Mouse (Mus musculus) embryonic facial prominence, embryonic 14.5 days (tissue): ENCODE data around the gene Trim15. TPM values are rescaled to one million over a fixed set of nuclear protein-coding genes. Genes with fewer than 3 reads are reported as not detected.

Experiments
- ATAC-seq: fragments of 200-750 bp; cut with Nextera tagmentation; 2 replicates; pipeline ENCODE4 v1.8.0; 2017; ENCODE audit warnings: low read depth, moderate number of reproducible peaks, moderate TSS enrichment
- DNase-seq: peaks from one replicate; pipeline ENCODE4 v3.0.0-alpha.2; 2015; ENCODE audit warnings: low spot score
- H3K27ac ChIP-seq: fragments of 300-500 bp; sonication (generic); replicated peaks from 2 replicates; pipeline ENCODE4 v1.5.1; 2014; ENCODE audit warnings: low read depth, mild to moderate bottlenecking, low read length, moderate library complexity
- H3K27me3 ChIP-seq: fragments of 300-500 bp; sonication (generic); replicated peaks from 2 replicates; pipeline ENCODE4 v1.6.1; 2014; ENCODE audit warnings: low read length; ENCODE audit not compliant: control insufficient read depth, insufficient read depth
- H3K36me3 ChIP-seq: fragments of 300-500 bp; sonication (generic); 2 replicates; pipeline ENCODE4 v1.6.1; 2014; ENCODE audit warnings: low read length, mixed read lengths; ENCODE audit not compliant: control insufficient read depth, insufficient read depth
- H3K4me1 ChIP-seq: fragments of 300-500 bp; sonication (generic); 2 replicates; pipeline ENCODE4 v1.6.1; 2014; ENCODE audit warnings: antibody characterized with exemption, low read length; ENCODE audit not compliant: control insufficient read depth, insufficient read depth
- H3K4me2 ChIP-seq: fragments of 300-500 bp; sonication (generic); 2 replicates; pipeline ENCODE4 v1.6.1; 2014; ENCODE audit warnings: low read depth, mild to moderate bottlenecking, low read length, moderate library complexity, mixed read lengths
- H3K4me3 ChIP-seq: fragments of 300-500 bp; sonication (generic); 2 replicates; pipeline ENCODE4 v1.5.1; 2014; ENCODE audit warnings: low read depth, mild to moderate bottlenecking, low read length
- H3K9ac ChIP-seq: fragments of 300-500 bp; sonication (generic); 2 replicates; pipeline ENCODE4 v1.6.1; 2014; ENCODE audit warnings: low read depth, mild to moderate bottlenecking, low read length, moderate library complexity, mixed read lengths
- H3K9me3 ChIP-seq: fragments of 300-500 bp; sonication (generic); 2 replicates; pipeline ENCODE4 v1.6.1; 2016; ENCODE audit warnings: low read length; ENCODE audit not compliant: control insufficient read depth
- WGBS: fragments of 180-500 bp; shearing (Covaris S2); extraction: QIAGEN DNeasy Blood & Tissue Kit; methylation state at CpG from one replicate; pipeline ENCODE4 v1.1.7; 2014; 5-methylcytosine and 5-hydroxymethylcytosine counted together
- polyA plus RNA-seq: library from polyadenylated mRNA; unstranded; fragments of >200 nt; fragmentation: Nextera tagmentation; extraction: Ambion mirVana; gene quantifications from 2 replicates; pipeline ENCODE4 v1.2.1, GENCODE M21; 2014

Trim15 gene
- polyA plus RNA-seq, 1 experiment from 2014 or later, result 0.15 TPM

GRCm38 (mm10) chr17:36885132-36885790 lies 18.3 kb upstream of the Trim15 start:
- no peak overlapping the region for H3K27ac ChIP-seq
- H3K4me2 ChIP-seq, result no peak overlapping the region
- ATAC-seq (no peak), DNase-seq (no peak)
- 92% methylated on average over 12 of the region's 12 CpGs for WGBS
- H3K9ac ChIP-seq, result no peak overlapping the region
- H3K4me1 ChIP-seq, result no peaks in the 10 kb centered on the region
- no peaks in the 10 kb centered on the region for H3K9me3 ChIP-seq
- H3K36me3 ChIP-seq, result no peaks in the 10 kb centered on the region
- H3K4me3 ChIP-seq, result no peak overlapping the region
- no peaks in the 10 kb centered on the region for H3K27me3 ChIP-seq

DNA sequence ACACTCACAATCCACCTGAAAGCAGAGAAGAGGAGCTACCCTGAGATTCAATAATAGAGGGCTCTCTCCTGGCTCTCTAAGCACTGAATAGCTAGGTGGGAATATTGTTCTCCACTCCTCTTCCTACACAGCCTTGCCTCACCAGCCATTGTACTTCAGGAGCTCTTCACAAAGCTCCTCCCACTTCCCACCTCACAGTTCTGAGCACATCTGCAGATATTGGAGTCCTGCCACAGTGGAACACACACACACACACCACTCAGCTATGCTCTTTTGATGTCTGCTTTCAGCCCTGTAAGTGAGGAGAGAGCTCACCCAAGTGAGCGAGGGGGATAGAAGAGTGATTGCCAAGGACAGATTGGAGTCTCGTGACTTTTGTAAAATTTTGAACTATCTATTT lies 16.3 kb upstream of the Trim15 start:
- Histone ChIP-seq H3K36me3 (no peaks in the 10 kb centered on the region), H3K27me3 (no peaks in the 10 kb centered on the region), H3K9me3 (no peaks in the 10 kb centered on the region), H3K4me3 (no peak overlapping the region), H3K4me2 (no peak overlapping the region), H3K27ac (no peak overlapping the region), H3K4me1 (no peaks in the 10 kb centered on the region), H3K9ac (no peak overlapping the region)
- ATAC-seq (0 out of 2 replicates have a peak, but pooled peaks have one; percentile 30), DNase-seq (peak; percentile 16)
- WGBS, result 63% methylated on average over 2 of the region's 2 CpGs

DNA sequence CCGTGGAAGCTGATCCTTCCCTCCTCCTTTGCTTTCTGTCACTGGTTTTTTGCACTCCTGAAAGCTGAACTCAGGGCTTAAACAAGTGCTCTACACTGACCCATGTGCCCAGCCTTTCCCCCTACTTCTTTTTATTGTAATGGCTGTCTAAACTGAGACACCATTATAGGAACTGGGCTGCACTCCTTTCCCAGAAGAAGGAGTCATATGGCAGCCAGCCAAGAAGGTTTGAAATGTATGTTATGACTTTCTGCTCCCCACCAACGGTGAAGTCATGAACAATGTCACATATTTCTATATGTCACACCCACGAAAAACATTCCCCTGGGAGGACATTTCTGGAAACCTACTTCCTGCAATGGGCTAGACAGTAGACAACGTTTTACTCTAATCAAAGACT lies 7.6 kb upstream of the Trim15 start:
- Histone ChIP-seq H3K4me3 (no peak overlapping the region), H3K4me1 (no peaks in the 10 kb centered on the region), H3K27me3 (no peaks in the 10 kb centered on the region), H3K9me3 (no peaks in the 10 kb centered on the region), H3K36me3 (no peaks in the 10 kb centered on the region), H3K4me2 (no peak overlapping the region), H3K27ac (no peak overlapping the region), H3K9ac (no peak overlapping the region)
- ATAC-seq, result no peak
- WGBS, result 46% methylated on average over 4 of the region's 4 CpGs
- peak; percentile 19 for DNase-seq

DNA sequence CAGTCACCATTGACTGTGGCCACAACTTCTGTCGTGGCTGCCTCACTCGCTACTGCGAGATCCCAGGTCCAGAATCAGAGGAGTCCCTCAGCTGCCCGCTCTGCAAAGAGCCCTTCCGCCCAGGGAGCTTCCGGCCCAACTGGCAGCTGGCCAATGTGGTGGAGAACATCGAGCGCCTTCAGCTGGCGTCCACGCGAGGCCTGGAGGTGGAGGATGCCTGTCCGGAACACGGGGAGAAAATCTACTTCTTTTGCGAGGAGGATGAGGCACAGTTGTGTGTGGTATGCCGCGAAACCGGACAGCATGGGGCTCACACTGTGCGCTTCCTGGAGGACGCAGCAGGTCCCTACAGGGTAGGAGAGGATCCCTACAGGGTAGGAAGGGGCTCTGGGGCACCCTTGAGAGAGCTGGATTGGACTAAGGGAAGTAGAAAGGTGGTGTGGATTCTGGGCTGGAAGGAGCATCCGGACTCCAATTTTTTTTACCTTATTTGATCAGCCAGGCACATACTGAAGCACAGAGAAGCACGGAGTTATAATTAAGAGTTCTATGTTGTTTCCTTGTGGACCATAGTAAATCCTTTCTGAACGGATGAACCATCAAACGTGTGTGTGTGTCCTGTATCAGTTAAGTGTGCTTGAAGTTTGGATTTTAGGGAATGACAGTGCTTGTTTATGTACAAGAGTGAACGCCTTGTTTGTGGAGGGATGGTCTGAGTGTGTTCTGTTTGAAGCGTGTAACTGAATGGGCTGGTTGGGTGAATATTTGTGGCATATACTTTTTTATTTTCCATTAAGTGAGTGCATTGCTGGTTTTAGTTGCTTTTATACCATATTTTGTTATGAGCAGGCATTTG lies 3.2 kb upstream of the Trim15 start:
- no peak overlapping the region for H3K27ac ChIP-seq
- H3K9ac ChIP-seq, result no peak overlapping the region
- H3K4me2 ChIP-seq, result no peak overlapping the region
- no peak for ATAC-seq
- H3K4me3 ChIP-seq, result no peak overlapping the region
- 72% methylated on average over 25 of the region's 25 CpGs for WGBS
- peaks cover 19% of the 10 kb centered on the region for H3K27me3 ChIP-seq
- no peaks in the 10 kb centered on the region for H3K9me3 ChIP-seq
- H3K4me1 ChIP-seq, result no peaks in the 10 kb centered on the region
- no peak for DNase-seq
- no peaks in the 10 kb centered on the region for H3K36me3 ChIP-seq

DNA sequence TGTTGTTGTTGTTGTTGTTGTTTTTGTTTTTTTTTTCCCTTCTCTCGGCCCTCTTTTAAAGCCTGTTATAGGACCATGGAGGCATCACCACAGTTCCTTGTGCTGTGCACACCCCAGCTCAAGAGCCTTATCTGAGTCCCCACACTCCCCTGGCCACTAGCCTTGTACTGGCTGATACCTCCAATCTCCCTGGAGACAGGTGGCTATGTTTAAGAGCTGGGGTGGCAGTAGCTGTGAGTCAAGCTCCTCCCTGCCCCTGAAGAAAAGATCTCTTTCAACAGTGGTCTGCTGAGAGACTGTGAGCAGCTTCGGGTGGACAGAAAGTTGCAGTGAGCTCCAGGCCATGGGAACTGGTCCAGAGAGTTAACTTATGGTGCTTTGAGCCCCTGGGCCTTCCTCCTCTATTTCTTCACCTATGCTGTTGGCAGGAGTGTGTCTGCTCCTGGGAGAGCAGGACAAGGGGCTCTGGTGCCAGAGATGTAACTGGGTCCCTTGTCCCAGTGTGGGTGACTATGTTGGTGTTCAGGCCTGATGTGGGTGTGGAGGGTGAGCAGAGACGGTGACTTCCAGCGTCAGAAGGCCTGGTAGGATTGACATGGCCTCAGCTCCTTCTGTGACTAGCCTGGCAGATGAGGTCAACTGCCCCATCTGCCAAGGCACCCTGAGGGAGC lies 2.4 kb upstream of the Trim15 start, which contains the start of gene Trim10:
Gene Trim10, plus strand, starts transcription at position 291 of the 671 bp plus-strand sequence.
- ATAC-seq (no peak), DNase-seq (no peak)
- no peaks in the 10 kb centered on the region for H3K4me1 ChIP-seq
- no peaks in the 10 kb centered on the region for H3K36me3 ChIP-seq
- H3K27ac ChIP-seq, result no peak within 1 kb of the TSS
- no peak within 1 kb of the TSS for H3K9ac ChIP-seq
- peaks cover 19% of the 10 kb centered on the region for H3K27me3 ChIP-seq
- H3K4me2 ChIP-seq, result no peak within 1 kb of the TSS
- WGBS, result 72% methylated on average over 4 of the region's 4 CpGs
- H3K9me3 ChIP-seq, result no peaks in the 10 kb centered on the region
- H3K4me3 ChIP-seq, result no peak within 1 kb of the TSS

DNA sequence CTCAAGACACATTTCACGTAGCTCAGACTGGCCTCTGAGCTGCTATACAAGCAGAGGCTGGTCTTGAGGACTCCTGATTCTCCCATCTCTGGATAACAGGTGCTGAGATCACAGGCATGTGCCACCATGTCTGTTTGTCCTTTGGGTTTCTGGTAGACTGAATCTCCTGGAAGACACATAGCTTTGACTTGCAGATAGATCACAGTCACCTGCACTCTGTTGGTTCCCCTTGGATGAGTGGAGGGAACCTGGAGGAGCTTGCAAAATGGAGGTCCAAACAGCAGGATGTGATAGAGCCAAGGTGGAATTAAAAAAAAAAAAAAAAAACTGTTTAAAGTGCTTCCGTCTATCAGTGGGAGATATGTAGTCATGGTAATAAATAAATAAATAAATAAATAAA lies 1.8 kb upstream of the Trim15 start:
- Histone ChIP-seq H3K9me3 (no peaks in the 10 kb centered on the region), H3K27ac (no peak overlapping the region), H3K4me1 (no peaks in the 10 kb centered on the region), H3K9ac (no peak overlapping the region), H3K4me3 (no peak overlapping the region), H3K27me3 (peaks cover 19% of the 10 kb centered on the region), H3K36me3 (no peaks in the 10 kb centered on the region), H3K4me2 (no peak overlapping the region)
- ATAC-seq, result no peak
- 86% methylated on average over 2 of the region's 2 CpGs for WGBS
- no peak for DNase-seq

DNA sequence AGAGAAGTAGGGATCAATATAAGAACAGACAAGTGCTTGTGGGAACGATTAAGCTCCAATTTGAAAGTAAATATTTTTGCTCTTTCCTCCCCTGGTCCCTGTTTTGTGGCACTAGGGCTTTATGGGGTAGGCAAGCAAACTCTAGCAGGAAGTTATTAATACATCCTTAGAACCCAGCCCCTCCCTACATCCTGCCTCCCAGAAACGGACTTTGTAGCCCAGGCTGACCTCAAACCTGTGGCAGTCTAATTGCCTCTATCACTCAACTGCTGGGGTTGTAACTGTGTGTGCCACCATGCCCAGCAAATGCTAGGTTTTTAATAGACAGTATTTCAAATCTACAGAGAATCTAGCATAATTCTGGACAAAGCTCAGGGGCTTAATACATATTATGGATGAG lies 5.3 kb downstream of the Trim15 start:
- WGBS, result 50% methylated on average over 2 of the region's 2 CpGs
- DNase-seq (no peak), ATAC-seq (no peak)
- H3K4me2 ChIP-seq, result no peak overlapping the region
- H3K4me1 ChIP-seq, result no peaks in the 10 kb centered on the region
- peaks cover 8% of the 10 kb centered on the region for H3K27me3 ChIP-seq
- no peak overlapping the region for H3K4me3 ChIP-seq
- H3K27ac ChIP-seq, result no peak overlapping the region
- peaks cover 29% of the 10 kb centered on the region for H3K36me3 ChIP-seq
- no peak overlapping the region for H3K9ac ChIP-seq
- H3K9me3 ChIP-seq, result no peaks in the 10 kb centered on the region

DNA sequence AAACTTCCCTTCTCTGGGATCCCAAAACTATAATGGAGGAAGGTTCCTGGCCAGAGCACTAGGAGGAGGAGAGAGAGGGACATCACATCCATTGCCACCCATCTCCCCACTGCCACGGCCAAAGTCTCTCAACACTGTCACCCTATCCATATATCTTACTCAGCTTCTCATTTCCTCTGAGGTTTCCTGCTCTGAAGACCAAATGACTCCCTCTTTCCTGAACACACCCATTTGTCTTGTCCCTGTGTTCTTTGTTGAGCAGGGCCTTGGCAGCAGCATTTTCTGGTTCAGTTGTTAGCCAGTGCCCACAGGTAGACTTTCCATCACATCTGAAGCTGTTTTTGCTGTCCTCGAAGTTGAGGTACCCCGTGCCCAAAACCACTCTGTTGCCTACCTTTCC lies 8.8 kb downstream of the Trim15 start:
- Histone ChIP-seq H3K4me2 (no peak overlapping the region), H3K36me3 (peaks cover 63% of the 10 kb centered on the region), H3K27ac (no peak overlapping the region), H3K4me1 (no peaks in the 10 kb centered on the region), H3K27me3 (no peaks in the 10 kb centered on the region), H3K9ac (no peak overlapping the region), H3K9me3 (no peaks in the 10 kb centered on the region), H3K4me3 (no peak overlapping the region)
- DNase-seq (no peak), ATAC-seq (no peak)
- 88% methylated on average over 3 of the region's 3 CpGs for WGBS
